10 mouse cellular contexts compared by ENCODE assay signal in genomic region chr11:98784139-98784538, GRCm38 (mm10). TPM values are rescaled to one million over a fixed set of nuclear protein-coding genes. Genes with fewer than 3 reads are reported as not detected.
DNase-seq lines count a peak whose midpoint lies in the region; ATAC-seq and TF ChIP-seq lines count a peak whose summit lies in the region.
"Had no signal": no experiment of that assay in that cellular context is flagged by ENCODE, and none has a peak within 500 bp of the region (broad histone marks: within the 10 kb centered on the region; RNA-seq: fewer than 3 reads in every experiment).

No protein-coding gene starts in this region.

- no peak overlapping the region for H3K4me2 ChIP-seq in midbrain, embryonic 14.5 days (ENCODE audit: low read length)
- H3K4me2 ChIP-seq in intestine, embryonic 14.5 days (ENCODE audit: low read length): no peak overlapping the region

- DNase-seq in heart, embryonic 10.5 days (ENCODE audit: low spot score): no peak
- DNase-seq in heart, adult 9 months (ENCODE audit: low spot score in 2 of 2): no peak
- no peak for DNase-seq in midbrain, embryonic 10.5 days (ENCODE audit: low spot score)
- no peak for DNase-seq in midbrain, embryonic 14.5 days
- no peak for DNase-seq in intestine, embryonic 14.5 days (ENCODE audit: low spot score)
- DNase-seq in left cerebral cortex, adult 9 months (ENCODE audit: low spot score in 2 of 2): no peak
- DNase-seq in spleen, adult 18-20 months: no peak
- DNase-seq: lung, adult 2 months had no signal

- no peaks in the 10 kb centered on the region for H3K27me3 ChIP-seq in heart, embryonic 10.5 days (ENCODE audit: insufficient read depth, poor library complexity, severe bottlenecking)
- H3K27me3 ChIP-seq in midbrain, embryonic 10.5 days (ENCODE audit: low read depth, poor library complexity, severe bottlenecking): peaks cover 19% of the 10 kb centered on the region
- H3K27me3 ChIP-seq in midbrain, embryonic 14.5 days (ENCODE audit: control insufficient read depth, insufficient read depth, low read length): no peaks in the 10 kb centered on the region
- H3K27me3 ChIP-seq in intestine, embryonic 14.5 days (replicated peaks; ENCODE audit: control insufficient read depth, insufficient read depth, low read length): no peaks in the 10 kb centered on the region

- no peak overlapping the region for H3K4me3 ChIP-seq in heart, embryonic 10.5 days
- no peak overlapping the region for H3K4me3 ChIP-seq in midbrain, embryonic 10.5 days
- no peak overlapping the region for H3K4me3 ChIP-seq in midbrain, embryonic 14.5 days (replicated peaks; ENCODE audit: low read depth, low read length)
- H3K4me3 ChIP-seq in intestine, embryonic 14.5 days (ENCODE audit: low read depth, low read length): no peak overlapping the region
- H3K4me3 ChIP-seq in olfactory bulb, adult 2 months (ENCODE audit: insufficient read depth, low read depth, low read length): no peak overlapping the region

- no peak for TF ChIP-seq CTCF in olfactory bulb, adult 2 months (IDR thresholded peaks at IDR 0.05; ENCODE audit: insufficient read depth, low read depth, low read length)

- WGBS in heart, embryonic 10.5 days: 67% methylated on average over 4 of the region's 4 CpGs
- WGBS in midbrain, embryonic 10.5 days: 79% methylated on average over 4 of the region's 4 CpGs
- WGBS in midbrain, embryonic 14.5 days: 78% methylated on average over 4 of the region's 4 CpGs
- 69% methylated on average over 4 of the region's 4 CpGs for WGBS in intestine, embryonic 14.5 days
- 78% methylated on average over 4 of the region's 4 CpGs for WGBS in olfactory bulb, adult 2 months

- no peak for TF ChIP-seq POLR2A in olfactory bulb, adult 2 months (IDR thresholded peaks at IDR 0.05; ENCODE audit: insufficient read depth, low read depth, low read length)

- H3K27ac ChIP-seq in heart, embryonic 10.5 days: peak overlapping the region; percentile 94
- H3K27ac ChIP-seq in midbrain, embryonic 10.5 days (replicated peaks): peak overlapping the region; percentile 89
- no peak overlapping the region for H3K27ac ChIP-seq in midbrain, embryonic 14.5 days (replicated peaks; ENCODE audit: low read depth, low read length)
- H3K27ac ChIP-seq in intestine, embryonic 14.5 days (ENCODE audit: low read depth): 0 out of 2 replicates have a peak overlapping the region, but pooled peaks have one; percentile 29
- peak overlapping the region; percentile 99 for H3K27ac ChIP-seq in olfactory bulb, adult 2 months (ENCODE audit: insufficient read depth, low read depth, low read length)

- H3K4me1 ChIP-seq in heart, embryonic 10.5 days: peaks cover 78% of the 10 kb centered on the region
- peaks cover 79% of the 10 kb centered on the region for H3K4me1 ChIP-seq in midbrain, embryonic 10.5 days
- peaks cover 42% of the 10 kb centered on the region for H3K4me1 ChIP-seq in midbrain, embryonic 14.5 days (ENCODE audit: control insufficient read depth, insufficient read depth, low read length)
- H3K4me1 ChIP-seq in intestine, embryonic 14.5 days (replicated peaks; ENCODE audit: control insufficient read depth, insufficient read depth, low read length): peaks cover 59% of the 10 kb centered on the region
- H3K4me1 ChIP-seq in olfactory bulb, adult 2 months (ENCODE audit: control insufficient read depth, insufficient read depth, low read length): peaks cover 50% of the 10 kb centered on the region

- no peak overlapping the region for H3K9ac ChIP-seq in midbrain, embryonic 14.5 days (replicated peaks; ENCODE audit: low read length)
- H3K9ac ChIP-seq in intestine, embryonic 14.5 days (ENCODE audit: low read length): no peak overlapping the region

- ATAC-seq in midbrain, embryonic 14.5 days (ENCODE audit: low FRiP score, low TSS enrichment): no peak
- no peak for ATAC-seq in intestine, embryonic 14.5 days (replicated peaks; ENCODE audit: low FRiP score, low TSS enrichment, low read depth)
- ATAC-seq: hindbrain, embryonic 16.5 days had no signal

- no peaks in the 10 kb centered on the region for H3K36me3 ChIP-seq in heart, embryonic 10.5 days
- no peaks in the 10 kb centered on the region for H3K36me3 ChIP-seq in midbrain, embryonic 10.5 days
- H3K36me3 ChIP-seq in midbrain, embryonic 14.5 days (ENCODE audit: control insufficient read depth, insufficient read depth, low read length): no peaks in the 10 kb centered on the region
- H3K36me3 ChIP-seq in intestine, embryonic 14.5 days (ENCODE audit: control insufficient read depth, insufficient read depth, low read length): no peaks in the 10 kb centered on the region

- H3K9me3 ChIP-seq in heart, embryonic 10.5 days: no peaks in the 10 kb centered on the region
- H3K9me3 ChIP-seq in midbrain, embryonic 10.5 days (replicated peaks): no peaks in the 10 kb centered on the region
- no peaks in the 10 kb centered on the region for H3K9me3 ChIP-seq in midbrain, embryonic 14.5 days (ENCODE audit: control insufficient read depth, low read length)
- H3K9me3 ChIP-seq in intestine, embryonic 14.5 days (ENCODE audit: control insufficient read depth, low read length): no peaks in the 10 kb centered on the region

RNA-seq across cellular contexts. Expression of gene Nr1d1, which starts 9.0 kb away (rescaled TPM):
- 3.6 and 5.9 TPM in 2 replicates for polyA plus RNA-seq in heart, embryonic 10.5 days (2016; fragmentation: Nextera tagmentation; extraction: Ambion mirVana)
- polyA plus RNA-seq in midbrain, embryonic 10.5 days (2016; fragmentation: Nextera tagmentation; extraction: Ambion mirVana): 1.4 TPM in 2 replicates
- polyA plus RNA-seq in midbrain, embryonic 14.5 days (2014; fragmentation: Nextera tagmentation; extraction: Ambion mirVana): 3.0 TPM in 2 replicates
- 2.5 and 2.8 TPM in 2 replicates for polyA plus RNA-seq in intestine, embryonic 14.5 days (2014; fragmentation: Nextera tagmentation; extraction: Ambion mirVana)
- polyA plus RNA-seq in olfactory bulb, adult 2 months (2012; ENCODE audit: insufficient read depth, insufficient read length, low replicate concordance, missing spikeins): not detected in 2 replicates

RNA-seq across cellular contexts. Expression of gene Msl1, which starts 11.2 kb away (rescaled TPM):
- polyA plus RNA-seq in heart, embryonic 10.5 days (2016; fragmentation: Nextera tagmentation; extraction: Ambion mirVana): 14.0 and 21.6 TPM in 2 replicates
- polyA plus RNA-seq in midbrain, embryonic 10.5 days (2016; fragmentation: Nextera tagmentation; extraction: Ambion mirVana): 22.9 and 24.3 TPM in 2 replicates
- 25.0 and 35.9 TPM in 2 replicates for polyA plus RNA-seq in midbrain, embryonic 14.5 days (2014; fragmentation: Nextera tagmentation; extraction: Ambion mirVana)
- polyA plus RNA-seq in intestine, embryonic 14.5 days (2014; fragmentation: Nextera tagmentation; extraction: Ambion mirVana): 17.5 and 19.1 TPM in 2 replicates
- polyA plus RNA-seq in olfactory bulb, adult 2 months (2012; ENCODE audit: insufficient read depth, insufficient read length, low replicate concordance, missing spikeins): 206 and 252 TPM in 2 replicates

RNA-seq across cellular contexts. Expression of gene Casc3, which starts 20.6 kb away (rescaled TPM):
- 29.5 and 37.2 TPM in 2 replicates for polyA plus RNA-seq in heart, embryonic 10.5 days (2016; fragmentation: Nextera tagmentation; extraction: Ambion mirVana)
- 49.0 and 55.7 TPM in 2 replicates for polyA plus RNA-seq in midbrain, embryonic 10.5 days (2016; fragmentation: Nextera tagmentation; extraction: Ambion mirVana)
- 46.6 and 57.3 TPM in 2 replicates for polyA plus RNA-seq in midbrain, embryonic 14.5 days (2014; fragmentation: Nextera tagmentation; extraction: Ambion mirVana)
- polyA plus RNA-seq in intestine, embryonic 14.5 days (2014; fragmentation: Nextera tagmentation; extraction: Ambion mirVana): 34.5 and 37.3 TPM in 2 replicates
- not detected in 2 replicates for polyA plus RNA-seq in olfactory bulb, adult 2 months (2012; ENCODE audit: insufficient read depth, insufficient read length, low replicate concordance, missing spikeins)

RNA-seq across cellular contexts. Expression of gene Thra, which starts 43.7 kb away (rescaled TPM):
- polyA plus RNA-seq in heart, embryonic 10.5 days (2016; fragmentation: Nextera tagmentation; extraction: Ambion mirVana): 19.2 and 23.2 TPM in 2 replicates
- polyA plus RNA-seq in midbrain, embryonic 10.5 days (2016; fragmentation: Nextera tagmentation; extraction: Ambion mirVana): 9.5 and 15.6 TPM in 2 replicates
- polyA plus RNA-seq in midbrain, embryonic 14.5 days (2014; fragmentation: Nextera tagmentation; extraction: Ambion mirVana): 175 and 194 TPM in 2 replicates
- 60.7 and 63.8 TPM in 2 replicates for polyA plus RNA-seq in intestine, embryonic 14.5 days (2014; fragmentation: Nextera tagmentation; extraction: Ambion mirVana)
- 251 and 495 TPM in 2 replicates for polyA plus RNA-seq in olfactory bulb, adult 2 months (2012; ENCODE audit: insufficient read depth, insufficient read length, low replicate concordance, missing spikeins)

RNA-seq across cellular contexts. Expression of gene Rapgefl1, which starts 52.4 kb away (rescaled TPM):
- 0.78 and 0.87 TPM in 2 replicates for polyA plus RNA-seq in heart, embryonic 10.5 days (2016; fragmentation: Nextera tagmentation; extraction: Ambion mirVana)
- polyA plus RNA-seq in midbrain, embryonic 10.5 days (2016; fragmentation: Nextera tagmentation; extraction: Ambion mirVana): 1.3 TPM in 2 replicates
- polyA plus RNA-seq in midbrain, embryonic 14.5 days (2014; fragmentation: Nextera tagmentation; extraction: Ambion mirVana): 8.8 and 9.6 TPM in 2 replicates
- polyA plus RNA-seq in intestine, embryonic 14.5 days (2014; fragmentation: Nextera tagmentation; extraction: Ambion mirVana): 1.5 and 2.2 TPM in 2 replicates
- 182 TPM in 1 of 2 replicates, not detected in the other for polyA plus RNA-seq in olfactory bulb, adult 2 months (2012; ENCODE audit: insufficient read depth, insufficient read length, low replicate concordance, missing spikeins)
